Mouse (Mus musculus) right cerebral cortex, postnatal 10 days (tissue): Measurements from ENCODE around the gene Pdik1l.
"Not testable (repeated sequence)": the region's sequence is repeated elsewhere in the genome, so short reads cannot be mapped to it uniquely, and the experiment has no call there.

Experiments used
- DNase-seq, 2 experiments: peaks; one replicate each; pipeline ENCODE4 v3.0.0; 2021; ENCODE audit warnings: low spot score in 2 of 2

Pdik1l gene

GRCm38 (mm10) chr4:134298626-134299497 is 11.2 kb upstream of the Pdik1l start:
- no peak for DNase-seq

GRCm38 (mm10) chr4:134297369-134297768 is 9.7 kb upstream of the Pdik1l start:
- no peak for DNase-seq

DNA sequence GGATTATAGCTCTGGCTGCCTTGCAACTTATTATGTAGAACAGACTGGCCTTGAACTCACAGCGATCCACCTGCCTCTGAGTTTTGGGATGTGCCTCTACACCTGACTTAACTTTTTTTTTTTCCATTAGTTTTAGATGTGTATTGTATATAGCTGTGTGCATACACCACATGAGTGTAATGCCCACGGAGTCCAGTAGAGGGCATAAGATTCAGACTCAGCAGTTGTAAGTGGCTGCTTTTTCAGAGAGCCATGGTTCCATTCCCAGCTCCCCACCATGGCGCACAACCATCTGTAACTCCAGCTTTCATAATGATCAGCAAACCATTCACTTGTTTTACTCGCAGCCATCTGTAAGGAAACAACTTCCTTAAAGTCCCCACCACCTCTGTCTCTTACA is 8.8 kb upstream of the Pdik1l start:
- no peak for DNase-seq

- DNase-seq, result not testable (repeated sequence)
Measured at GRCm38 (mm10) chr4:134296096-134296495, 8.4 kb upstream of the Pdik1l start.

GRCm38 (mm10) chr4:134293692-134294163 is 6.0 kb upstream of the Pdik1l start:
- no peak for DNase-seq

DNA sequence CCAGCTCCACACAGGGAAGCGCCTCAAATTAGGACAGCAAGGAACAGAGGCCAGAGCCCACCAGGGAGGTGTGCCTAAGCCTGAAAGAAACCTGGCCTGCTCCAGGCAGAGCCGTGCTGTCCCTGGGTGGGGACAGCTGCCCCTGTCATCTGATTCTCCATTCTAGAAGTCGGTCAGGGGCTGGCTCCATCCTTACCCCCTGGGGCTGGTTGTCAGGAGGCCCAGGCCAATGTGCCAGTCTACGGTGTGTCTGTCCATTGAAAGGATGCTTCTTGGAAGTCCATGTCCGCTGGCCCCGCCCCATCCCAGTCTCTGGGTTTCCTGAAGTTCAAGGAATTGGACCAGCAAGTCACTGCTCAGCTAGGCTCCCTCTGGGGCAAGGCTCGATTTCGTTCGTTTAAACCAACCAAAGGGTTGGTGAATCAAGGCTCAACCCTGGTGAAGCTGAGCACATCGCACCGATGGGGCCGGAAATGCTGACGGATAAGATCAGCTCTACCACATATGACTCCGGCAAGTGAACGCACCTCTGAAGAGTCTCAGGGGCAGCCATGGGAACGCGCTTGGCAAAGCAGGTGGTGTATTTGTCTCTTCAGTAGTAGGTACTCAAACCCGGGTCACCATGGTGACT is 5.5 kb upstream of the Pdik1l start:
- no peak for DNase-seq

DNA sequence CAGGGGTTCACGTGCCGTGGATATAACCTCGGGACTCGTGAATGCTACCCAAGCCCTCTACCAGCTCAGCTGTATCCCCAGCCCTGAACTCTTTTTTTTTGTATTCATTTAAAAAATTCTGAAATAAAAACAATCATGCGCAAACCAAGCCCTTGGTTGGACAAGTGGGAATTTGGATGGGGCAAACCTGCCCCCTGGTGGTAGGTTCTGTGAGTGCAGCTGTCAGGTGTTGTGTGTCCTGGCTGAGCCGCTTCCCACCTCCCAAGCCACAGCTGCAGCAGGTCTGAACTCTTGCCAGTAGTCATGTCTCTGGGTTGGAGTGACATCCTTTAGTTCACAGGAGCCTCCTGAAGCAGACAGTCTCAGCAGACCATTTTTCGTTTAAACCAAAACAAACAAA is 4.4 kb upstream of the Pdik1l start:
- DNase-seq, result peak; percentile 57 to 79

DNA sequence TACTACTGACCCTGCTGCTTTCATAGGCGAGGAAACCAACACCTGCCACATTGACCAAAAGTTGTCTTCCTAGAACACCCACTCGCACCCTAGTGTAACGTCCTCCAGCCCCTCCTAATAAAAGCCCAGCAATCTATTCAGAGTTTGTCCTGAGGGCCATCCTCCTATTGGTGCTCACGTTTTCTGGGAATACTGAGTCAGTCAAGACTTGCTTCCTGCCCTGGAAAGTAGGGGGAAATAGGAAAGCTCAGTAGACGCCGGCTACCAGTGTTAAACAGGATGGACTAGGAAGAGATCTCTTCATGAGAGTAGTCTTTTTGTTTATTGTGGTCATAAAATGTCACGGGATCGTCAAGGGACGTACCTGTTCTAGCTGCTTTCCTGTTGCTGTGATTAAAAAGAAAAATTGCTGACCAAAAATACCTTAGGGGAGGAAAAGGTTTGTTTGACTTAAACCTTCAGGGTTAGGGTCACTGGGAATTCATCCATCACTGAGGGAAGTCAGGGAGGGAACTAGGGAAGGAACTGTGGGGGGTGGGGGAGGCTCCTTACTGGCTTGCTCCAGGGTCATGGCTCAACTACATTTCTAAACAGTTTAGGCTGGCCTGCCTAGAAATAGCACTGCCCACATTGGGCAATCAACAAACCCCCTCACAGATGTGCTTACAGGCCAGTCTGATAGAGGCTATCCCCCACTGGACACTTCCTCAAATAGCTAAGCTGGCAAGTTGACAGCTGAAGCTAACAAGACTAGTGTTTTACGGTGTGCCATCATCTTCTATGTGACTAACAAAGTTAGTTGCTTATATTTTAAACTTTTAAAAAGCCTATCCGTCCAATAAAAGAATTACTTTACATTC is 932 bp upstream of the Pdik1l start:
- peak in 1 of 2 experiments; percentile 48 for DNase-seq

- peak; percentile 96 to 98 for DNase-seq
Measured at GRCm38 (mm10) chr4:134287168-134287564, 529 bp downstream of the Pdik1l start.

GRCm38 (mm10) chr4:134286226-134287167 is 1.2 kb downstream of the Pdik1l start:
- peak; percentile 37 to 42 for DNase-seq

GRCm38 (mm10) chr4:134284942-134285341 is 2.8 kb downstream of the Pdik1l start:
- no peak for DNase-seq

DNA sequence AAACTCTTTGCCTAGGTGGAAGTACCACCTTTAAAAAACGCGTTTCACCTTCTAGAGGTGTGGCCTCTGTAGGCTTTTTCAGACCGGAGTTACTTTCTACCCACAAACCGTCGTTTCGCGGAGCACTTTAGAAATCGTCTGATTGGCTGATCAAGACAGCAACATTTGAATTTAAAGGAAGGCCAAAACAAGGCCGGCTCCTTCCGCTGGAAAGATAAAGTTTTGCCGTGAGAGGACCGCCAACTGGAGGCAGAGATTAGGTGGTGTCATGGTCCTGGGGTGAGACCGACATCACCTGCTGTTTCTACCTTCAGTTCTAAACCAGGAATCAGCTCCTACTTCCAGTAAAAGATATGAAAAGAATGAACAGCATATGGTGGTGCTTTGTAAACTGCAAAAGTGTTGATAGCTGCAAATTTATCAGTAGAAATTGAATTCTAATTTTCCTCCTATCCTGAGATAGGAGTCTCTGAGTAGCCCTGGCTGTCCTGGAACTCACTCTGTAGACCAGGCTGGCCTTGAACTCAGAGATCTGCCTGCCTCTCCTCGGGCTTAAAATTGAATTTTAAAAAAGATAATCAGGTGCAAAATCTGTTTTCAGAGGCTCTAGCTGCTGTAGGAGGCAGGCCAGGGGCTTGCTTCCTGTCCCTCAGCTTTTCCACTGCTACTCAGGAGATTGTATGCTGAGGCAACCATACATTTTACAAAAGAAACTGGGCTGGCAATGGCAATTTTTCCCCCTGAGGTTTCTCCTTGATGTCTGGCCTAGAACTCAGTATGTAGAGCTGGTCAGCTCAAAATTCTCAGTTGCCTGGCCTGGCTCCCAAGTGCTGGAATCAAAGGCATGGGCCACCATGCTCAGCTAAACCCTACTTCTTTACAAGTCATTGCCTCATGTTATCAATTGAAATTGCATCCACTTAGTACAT is 14.0 kb downstream of the Pdik1l start:
- DNase-seq, result no peak

GRCm38 (mm10) chr4:134272731-134273416 is 14.8 kb downstream of the Pdik1l start:
- DNase-seq, result no peak

DNA sequence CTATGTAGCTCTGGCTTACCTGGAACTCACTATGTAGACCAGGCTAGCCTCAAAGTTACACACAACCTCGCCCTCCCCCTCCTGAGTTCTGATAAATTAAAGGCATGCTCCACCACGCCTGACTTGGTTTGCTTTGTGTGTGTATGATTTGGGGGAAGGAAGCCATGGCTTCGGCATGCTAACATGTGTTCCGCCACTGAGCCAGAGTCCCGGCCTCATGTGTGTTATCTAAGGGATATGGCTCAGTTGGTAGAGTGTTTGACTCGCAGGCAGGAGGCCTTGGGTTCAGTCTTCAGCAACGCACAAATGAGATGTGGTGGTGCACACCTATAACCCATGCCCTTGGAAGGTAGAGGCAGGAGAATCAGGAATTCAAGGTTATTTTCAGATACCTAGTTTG is 15.7 kb downstream of the Pdik1l start:
- DNase-seq, result no peak

DNA sequence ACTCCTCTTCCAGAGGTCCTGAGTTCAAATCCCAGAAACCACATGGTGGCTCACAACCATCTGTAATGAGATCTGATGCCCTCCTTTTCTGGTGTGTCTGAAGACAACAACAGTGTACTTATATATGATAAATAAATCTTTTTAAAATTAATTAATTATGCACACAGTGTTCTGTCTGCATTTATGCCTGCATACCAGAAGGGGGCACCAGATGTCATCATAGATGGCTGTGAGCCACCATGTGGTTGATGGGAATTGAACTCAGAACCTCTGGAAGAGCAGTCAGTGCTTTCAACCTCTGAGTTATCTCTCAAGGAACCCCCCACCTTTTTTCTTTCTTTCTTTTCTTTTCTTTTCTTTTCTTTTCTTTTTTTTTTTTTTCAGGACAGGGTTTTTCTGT is 18.1 kb downstream of the Pdik1l start:
- DNase-seq, result not testable (repeated sequence)

DNA sequence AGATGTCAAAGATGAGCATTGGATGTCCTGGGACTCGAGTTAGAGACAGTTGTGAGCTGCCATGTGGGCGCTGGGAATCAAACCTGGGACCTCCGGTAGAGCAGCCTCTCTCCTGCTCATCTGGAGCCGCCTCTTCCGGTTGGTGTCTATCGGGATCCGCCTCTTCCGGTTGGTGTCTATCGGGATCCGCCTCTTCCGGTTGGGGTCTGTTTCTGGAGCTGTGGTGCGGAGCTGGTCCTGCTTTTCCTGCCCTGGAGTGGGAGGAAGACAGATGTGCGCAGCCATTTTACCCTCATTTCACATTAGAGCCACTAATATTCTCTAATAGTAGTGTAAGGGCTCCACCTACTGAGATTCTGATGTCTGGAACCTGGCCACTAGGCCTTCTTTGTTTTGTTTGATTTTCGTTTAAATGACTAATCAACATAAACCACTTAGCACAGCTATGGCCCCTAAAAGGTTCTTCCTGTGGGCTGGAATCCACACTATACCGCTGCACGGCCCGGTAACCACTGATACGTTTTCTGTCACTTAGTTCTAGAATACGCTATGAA is 19.5 kb downstream of the Pdik1l start:
- DNase-seq, result no peak

- no peak for DNase-seq
Measured at GRCm38 (mm10) chr4:134265860-134266585, 21.7 kb downstream of the Pdik1l start.

DNA sequence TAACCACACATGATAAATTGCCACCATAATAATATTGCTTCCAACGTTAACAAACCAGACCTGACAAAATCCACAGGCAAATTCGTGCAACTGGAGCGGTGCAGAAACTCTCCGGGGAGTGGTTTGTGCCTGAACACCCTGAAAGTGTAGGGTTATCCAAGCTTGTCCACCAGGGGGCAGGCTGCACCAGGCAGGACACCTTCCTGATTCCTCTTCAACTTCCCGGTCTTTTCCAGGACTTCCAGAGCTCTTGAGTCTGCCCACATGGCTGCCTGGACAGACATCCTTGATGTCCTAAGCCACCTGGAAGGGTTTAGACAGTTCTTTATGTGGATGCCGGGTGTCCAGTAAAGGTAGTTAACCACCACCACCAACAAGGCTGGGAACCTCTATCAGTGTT is 24.5 kb downstream of the Pdik1l start:
- peak in 1 of 2 experiments; percentile 53 for DNase-seq
